Mouse (Mus musculus) embryonic fibroblast, embryonic 13.5 days (primary cell): Measurements from ENCODE around the gene Ppp3ca. TPM values are rescaled to one million over a fixed set of nuclear protein-coding genes. Genes with fewer than 3 reads are reported as not detected.

Experiments used
- H3K27ac ChIP-seq: 2 replicates; pipeline ENCODE4 v1.5.1; 2012; ENCODE audit warnings: low read length, control low read depth, inconsistent platforms; ENCODE audit not compliant: insufficient read depth
- H3K4me1 ChIP-seq: 2 replicates; pipeline ENCODE4 v1.6.1; 2011; ENCODE audit warnings: low read length; ENCODE audit not compliant: control insufficient read depth, insufficient read depth
- H3K4me3 ChIP-seq: 2 replicates; pipeline ENCODE4 v1.5.1; 2011; ENCODE audit warnings: mild to moderate bottlenecking, control low read depth, low read length; ENCODE audit not compliant: insufficient read depth
- CTCF ChIP-seq: IDR thresholded peaks from 2 replicates; pipeline ENCODE4 v1.5.1; 2011; ENCODE audit warnings: mild to moderate bottlenecking, control low read depth, low read length, moderate library complexity, borderline replicate concordance; ENCODE audit not compliant: insufficient read depth
- POLR2A ChIP-seq: IDR thresholded peaks from 2 replicates; pipeline ENCODE4 v1.6.1; 2011; ENCODE audit warnings: low read depth, mild to moderate bottlenecking, control low read depth, low read length, moderate library complexity
- polyA plus RNA-seq: library from polyadenylated mRNA; stranded (reverse); fragments of >200 nt; gene quantifications from 2 replicates; pipeline ENCODE4 v1.2.4, GENCODE M21; 2011; ENCODE audit warnings: low read depth; ENCODE audit not compliant: missing spikeins, insufficient read length

The Ppp3ca gene
- polyA plus RNA-seq: 66.1 and 77.8 TPM in 2 replicates

- H3K4me1 ChIP-seq: no peaks in the 10 kb centered on the region
- H3K27ac ChIP-seq: peak within 1 kb of the TSS; percentile 59
- peak within 1 kb of the TSS; percentile 63 for H3K4me3 ChIP-seq
- TF ChIP-seq POLR2A (peak; percentile 40; the same call in 1 of the 2 replicates), CTCF (no peak)
Observed at GRCm38 (mm10) chr3:136670110-136670359, at the start of gene Ppp3ca. Gene Ppp3ca (plus strand): TSS chr3:136670124.

GRCm38 (mm10) chr3:136640544-136641230 lies 29.2 kb upstream of the Ppp3ca start:
- Histone ChIP-seq H3K4me1 (no peaks in the 10 kb centered on the region), H3K27ac (no peak overlapping the region), H3K4me3 (no peak overlapping the region)
- TF ChIP-seq POLR2A (no peak), CTCF (no peak)

- Histone ChIP-seq H3K27ac (no peak overlapping the region), H3K4me1 (peaks cover 3% of the 10 kb centered on the region; the same call in 1 of the 2 replicates), H3K4me3 (no peak overlapping the region)
- TF ChIP-seq CTCF (no peak), POLR2A (no peak)
Observed at GRCm38 (mm10) chr3:136650966-136651365, 19.0 kb upstream of the Ppp3ca start.

GRCm38 (mm10) chr3:136651496-136651895 lies 18.4 kb upstream of the Ppp3ca start:
- H3K4me1 ChIP-seq: peaks cover 3% of the 10 kb centered on the region; the same call in 1 of the 2 replicates
- TF ChIP-seq POLR2A: no peak
- TF ChIP-seq CTCF: no peak
- H3K27ac ChIP-seq: no peak overlapping the region
- no peak overlapping the region for H3K4me3 ChIP-seq

GRCm38 (mm10) chr3:136656460-136657035 lies 13.4 kb upstream of the Ppp3ca start:
- 0 out of 2 replicates have a peak, but pooled peaks cover 2% of the 10 kb centered on the region for H3K4me1 ChIP-seq
- no peak for TF ChIP-seq POLR2A
- TF ChIP-seq CTCF: no peak
- peak overlapping the region; percentile 19; the same call in 1 of the 2 replicates for H3K27ac ChIP-seq
- no peak overlapping the region for H3K4me3 ChIP-seq

- H3K4me1 ChIP-seq: 0 out of 2 replicates have a peak, but pooled peaks cover 2% of the 10 kb centered on the region
- no peak for TF ChIP-seq POLR2A
- TF ChIP-seq CTCF: no peak
- H3K27ac ChIP-seq: no peak overlapping the region
- no peak overlapping the region for H3K4me3 ChIP-seq
Observed at GRCm38 (mm10) chr3:136658681-136659080, 11.2 kb upstream of the Ppp3ca start.

- Histone ChIP-seq H3K4me1 (no peaks in the 10 kb centered on the region), H3K27ac (no peak overlapping the region), H3K4me3 (no peak overlapping the region)
- no peak for TF ChIP-seq POLR2A
- TF ChIP-seq CTCF: no peak
Observed at GRCm38 (mm10) chr3:136665119-136665518, 4.8 kb upstream of the Ppp3ca start.

- Histone ChIP-seq H3K4me1 (no peaks in the 10 kb centered on the region), H3K4me3 (no peak overlapping the region), H3K27ac (no peak overlapping the region)
- TF ChIP-seq POLR2A (no peak), CTCF (no peak)
Observed at GRCm38 (mm10) chr3:136668072-136668471, 1.9 kb upstream of the Ppp3ca start.

GRCm38 (mm10) chr3:136669231-136670109 lies 454 bp upstream of the Ppp3ca start:
- TF ChIP-seq POLR2A (peak; percentile 89), CTCF (no peak)
- Histone ChIP-seq H3K4me3 (peak overlapping the region; percentile 59), H3K4me1 (no peaks in the 10 kb centered on the region), H3K27ac (peak overlapping the region; percentile 39)
